Mouse (Mus musculus): ENCODE measurements around the gene Rasal3.

Rasal3 gene

GRCm38 (mm10) chr17:32388370-32389100, 14.8 kb downstream of the Rasal3 start:
- peak; percentile 75 to 78 for DNase-seq (ENCODE audit: low spot score in 2 of 2)

- DNase-seq (ENCODE audit: low spot score in 2 of 2): no peak
Observed at GRCm38 (mm10) chr17:32387986-32388369, 15.4 kb downstream of the Rasal3 start.

GRCm38 (mm10) chr17:32386659-32387432, 16.5 kb downstream of the Rasal3 start:
- peak; percentile 49 to 77 for DNase-seq (ENCODE audit: low spot score in 2 of 2)

- no peak for DNase-seq (ENCODE audit: low spot score in 2 of 2)
Observed at GRCm38 (mm10) chr17:32383661-32384060, 19.7 kb downstream of the Rasal3 start.

- DNase-seq (ENCODE audit: low spot score in 2 of 2): no peak
Observed at GRCm38 (mm10) chr17:32382576-32382975, 20.8 kb downstream of the Rasal3 start.

GRCm38 (mm10) chr17:32378786-32379185, 24.6 kb downstream of the Rasal3 start:
- DNase-seq (ENCODE audit: low spot score in 2 of 2): no peak

- no peak for DNase-seq (ENCODE audit: low spot score in 2 of 2)
Observed at GRCm38 (mm10) chr17:32377137-32377536, 26.2 kb downstream of the Rasal3 start.

- no peak for DNase-seq (ENCODE audit: low spot score in 2 of 2)
Observed at GRCm38 (mm10) chr17:32376475-32376874, 26.9 kb downstream of the Rasal3 start.

GRCm38 (mm10) chr17:32368991-32369578, 34.3 kb downstream of the Rasal3 start:
- no peak for DNase-seq (ENCODE audit: low spot score in 2 of 2)

GRCm38 (mm10) chr17:32367706-32368105, 35.7 kb downstream of the Rasal3 start:
- no peak for DNase-seq (ENCODE audit: low spot score in 2 of 2)

- DNase-seq (ENCODE audit: low spot score in 2 of 2): no peak
Observed at GRCm38 (mm10) chr17:32365296-32365695, 38.1 kb downstream of the Rasal3 start.

GRCm38 (mm10) chr17:32364850-32365249, 38.5 kb downstream of the Rasal3 start:
- DNase-seq (ENCODE audit: low spot score in 2 of 2): no peak

- peak; percentile 69 to 79 for DNase-seq (ENCODE audit: low spot score in 2 of 2)
Observed at GRCm38 (mm10) chr17:32364331-32364730, 39.1 kb downstream of the Rasal3 start.

- peak; percentile 17 to 19 for DNase-seq (ENCODE audit: low spot score in 2 of 2)
Observed at GRCm38 (mm10) chr17:32363821-32364301, 39.5 kb downstream of the Rasal3 start.

- DNase-seq (ENCODE audit: low spot score in 2 of 2): no peak
Observed at GRCm38 (mm10) chr17:32362686-32363085, 40.7 kb downstream of the Rasal3 start.

- DNase-seq (ENCODE audit: low spot score in 2 of 2): no peak
Observed at GRCm38 (mm10) chr17:32359928-32360327, 43.5 kb downstream of the Rasal3 start.

GRCm38 (mm10) chr17:32358943-32359340, 44.4 kb downstream of the Rasal3 start:
- no peak for DNase-seq (ENCODE audit: low spot score in 2 of 2)

- no peak for DNase-seq (ENCODE audit: low spot score in 2 of 2)
Observed at GRCm38 (mm10) chr17:32358192-32358942, 45.0 kb downstream of the Rasal3 start.

- no peak for DNase-seq (ENCODE audit: low spot score in 2 of 2)
Observed at GRCm38 (mm10) chr17:32356766-32357760, 46.3 kb downstream of the Rasal3 start.

GRCm38 (mm10) chr17:32356281-32356680, 47.1 kb downstream of the Rasal3 start:
- no peak for DNase-seq (ENCODE audit: low spot score in 2 of 2)

- no peak for DNase-seq (ENCODE audit: low spot score in 2 of 2)
Observed at GRCm38 (mm10) chr17:32355031-32355430, 48.4 kb downstream of the Rasal3 start.
